Mouse (Mus musculus) neural tube, embryonic 10.5 days (tissue): Measurements from ENCODE around the gene Usp11.
"Not testable (repeated sequence)": the region's sequence is repeated elsewhere in the genome, so short reads cannot be mapped to it uniquely, and the experiment has no call there.

Experiments used
- DNase-seq: peaks from one replicate; pipeline ENCODE4 v3.0.0-alpha.2; 2017; ENCODE audit warnings: low spot score; ENCODE audit errors: extremely low spot score

The Usp11 gene

GRCm38 (mm10) chrX:20703741-20704290 lies at the start of gene Usp11:
Gene Usp11 (plus strand): TSS chrX:20703906.
- DNase-seq = peak; percentile 59

- no peak for DNase-seq
Observed at GRCm38 (mm10) chrX:20657593-20657992, 46.1 kb upstream of the Usp11 start.

GRCm38 (mm10) chrX:20658026-20658652 lies 45.6 kb upstream of the Usp11 start, which contains the start of gene Uba1:
Gene Uba1 (plus strand): TSS chrX:20658326.
- DNase-seq = peak; percentile 76

GRCm38 (mm10) chrX:20658891-20659406 lies 44.8 kb upstream of the Usp11 start:
- DNase-seq = peak; percentile 24

- DNase-seq = no peak
Observed at GRCm38 (mm10) chrX:20662317-20662715, 41.4 kb upstream of the Usp11 start.

- DNase-seq = peak; percentile 81
Observed at GRCm38 (mm10) chrX:20662716-20663443, 40.8 kb upstream of the Usp11 start.

GRCm38 (mm10) chrX:20663444-20663790 lies 40.3 kb upstream of the Usp11 start:
- peak; percentile 13 for DNase-seq

- peak; percentile 71 for DNase-seq
Observed at GRCm38 (mm10) chrX:20687519-20688067, 16.1 kb upstream of the Usp11 start, which contains the start of gene Cdk16. Gene Cdk16 (plus strand): TSS chrX:20687954.

- peak; percentile 80 for DNase-seq
Observed at GRCm38 (mm10) chrX:20688068-20688547, 15.6 kb upstream of the Usp11 start.

- peak; percentile 60 for DNase-seq
Observed at GRCm38 (mm10) chrX:20688615-20689014, 15.1 kb upstream of the Usp11 start.

- DNase-seq = no peak
Observed at GRCm38 (mm10) chrX:20691566-20691965, 12.1 kb upstream of the Usp11 start.

- no peak for DNase-seq
Observed at GRCm38 (mm10) chrX:20692616-20693015, 11.1 kb upstream of the Usp11 start.

- DNase-seq = no peak
Observed at GRCm38 (mm10) chrX:20695842-20696241, 7.9 kb upstream of the Usp11 start.

- DNase-seq = peak; percentile 71
Observed at GRCm38 (mm10) chrX:20704295-20705082, 783 bp downstream of the Usp11 start.

- no peak for DNase-seq
Observed at GRCm38 (mm10) chrX:20705083-20705402, 1.3 kb downstream of the Usp11 start.

- no peak for DNase-seq
Observed at GRCm38 (mm10) chrX:20728681-20729080, 25.0 kb downstream of the Usp11 start.

GRCm38 (mm10) chrX:20730048-20730447 lies 26.3 kb downstream of the Usp11 start:
- not testable (repeated sequence) for DNase-seq

GRCm38 (mm10) chrX:20736479-20736878 lies 32.8 kb downstream of the Usp11 start:
- no peak for DNase-seq

- no peak for DNase-seq
Observed at GRCm38 (mm10) chrX:20748829-20749228, 45.1 kb downstream of the Usp11 start.

GRCm38 (mm10) chrX:20761201-20761600 lies 57.5 kb downstream of the Usp11 start:
- no peak for DNase-seq
